Mouse (Mus musculus) lung, adult 2 months (tissue): Measurements from ENCODE around the gene Gramd1a. TPM values are rescaled to one million over a fixed set of nuclear protein-coding genes. Genes with fewer than 3 reads are reported as not detected.

Experiments
- DNase-seq: peaks from one replicate; pipeline ENCODE4 v3.0.0; 2022
- H3K4me1 ChIP-seq: fragments of 200-500 bp; 2 replicates; pipeline ENCODE4 v1.6.1; 2011; ENCODE audit warnings: low read length; ENCODE audit not compliant: control insufficient read depth, insufficient read depth
- H3K4me3 ChIP-seq: fragments of 200-500 bp; replicated peaks from 2 replicates; pipeline ENCODE3; 2011; ENCODE audit warnings: low read depth, mild to moderate bottlenecking, control low read depth, low read length; ENCODE audit errors: extremely low read depth
- CTCF ChIP-seq: fragments of 200-500 bp; IDR thresholded peaks from 2 replicates; pipeline ENCODE4 v1.5.1; 2011; ENCODE audit warnings: mild to moderate bottlenecking, low read length, control low read depth; ENCODE audit not compliant: insufficient read depth
- POLR2A ChIP-seq: fragments of 200-500 bp; IDR thresholded peaks from 2 replicates; pipeline ENCODE4 v1.6.1; 2011; ENCODE audit warnings: low read depth, mild to moderate bottlenecking, control low read depth, low read length, borderline replicate concordance; ENCODE audit errors: extremely low read depth
- WGBS: fragments of 180-500 bp; shearing (Covaris S2); methylation state at CpG from one replicate; pipeline ENCODE4 v1.1.7; 2018; 5-methylcytosine and 5-hydroxymethylcytosine counted together
- polyA plus RNA-seq: library from polyadenylated mRNA; depleted of rRNA; stranded (reverse); fragments of >200 nt; gene quantifications from 2 replicates; pipeline ENCODE4 v1.2.3, GENCODE M21; 2012

The Gramd1a gene
- polyA plus RNA-seq, 1 experiment: 103 TPM

GRCm38 (mm10) chr7:31100786-31101185 lies 54.9 kb downstream of the Gramd1a start:
- TF ChIP-seq CTCF (no peak), POLR2A (no peak)
- H3K4me1 ChIP-seq: no peaks in the 10 kb centered on the region
- whole genome bisulfite sequencing: 64% methylated on average over 14 of the region's 14 CpGs
- no peak overlapping the region for H3K4me3 ChIP-seq
- no peak for DNase-seq

DNA sequence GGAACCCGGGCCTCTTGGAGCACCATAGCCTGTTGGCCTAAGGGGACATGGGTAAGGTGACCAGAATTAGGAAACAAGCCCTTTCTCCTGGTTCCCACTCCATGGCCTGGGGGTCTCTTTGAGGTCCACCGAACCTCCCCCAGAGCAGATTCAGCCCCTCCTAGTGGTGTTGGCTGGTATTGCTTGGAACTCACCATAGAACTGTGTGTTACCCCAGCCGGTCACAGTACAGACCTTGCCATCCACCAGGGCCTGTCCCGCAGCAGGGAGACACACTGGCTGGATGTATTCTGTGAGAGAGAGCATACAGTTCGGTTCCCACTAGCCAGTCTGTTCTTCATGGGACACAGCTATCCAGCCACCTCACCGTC lies 56.1 kb downstream of the Gramd1a start:
- DNase-seq: no peak
- TF ChIP-seq CTCF: no peak
- no peak for TF ChIP-seq POLR2A
- H3K4me1 ChIP-seq: no peaks in the 10 kb centered on the region
- WGBS: 84% methylated on average over 6 of the region's 6 CpGs
- no peak overlapping the region for H3K4me3 ChIP-seq

- no peak for TF ChIP-seq POLR2A
- TF ChIP-seq CTCF: no peak
- 79% methylated on average over 22 of the region's 22 CpGs for WGBS
- H3K4me1 ChIP-seq: no peaks in the 10 kb centered on the region
- DNase-seq: no peak
- no peak overlapping the region for H3K4me3 ChIP-seq
Measured at GRCm38 (mm10) chr7:31098697-31099611, 56.7 kb downstream of the Gramd1a start.

DNA sequence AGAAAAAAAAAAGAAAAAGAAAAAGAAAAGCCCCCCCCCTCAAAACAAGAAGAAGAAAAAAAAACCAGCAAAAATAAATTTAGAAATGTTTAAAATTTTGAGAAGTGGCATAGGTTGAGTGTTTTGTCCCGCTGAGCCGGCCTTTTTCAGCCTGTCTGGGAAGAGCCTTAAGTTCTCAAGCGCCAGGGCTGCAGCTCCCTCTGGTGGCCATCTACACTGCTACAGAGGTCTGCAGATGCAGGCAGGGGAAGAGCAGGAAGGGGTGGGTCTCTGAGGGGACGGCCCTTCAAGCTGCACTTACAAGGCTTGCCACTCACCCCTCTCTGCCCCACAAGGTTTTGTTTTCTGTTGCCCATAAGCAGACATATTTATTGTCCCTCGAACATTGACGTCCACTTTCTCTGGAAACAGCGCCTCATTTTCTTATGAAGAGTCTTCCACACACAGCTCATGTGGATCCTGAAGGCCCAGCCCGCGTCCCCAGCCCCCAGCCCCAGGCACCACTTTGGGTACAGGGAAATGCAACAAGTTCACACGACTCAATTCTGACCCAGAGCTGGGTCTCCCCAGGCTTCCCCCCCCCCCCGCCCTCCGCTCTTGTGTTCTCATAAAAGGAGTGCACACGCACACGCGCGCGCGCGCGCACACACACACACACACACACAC lies 58.0 kb downstream of the Gramd1a start:
- no peak overlapping the region for H3K4me3 ChIP-seq

GRCm38 (mm10) chr7:31096892-31097564 lies 58.7 kb downstream of the Gramd1a start:
- WGBS: 77% methylated on average over 9 of the region's 9 CpGs
- DNase-seq: no peak
- no peak overlapping the region for H3K4me3 ChIP-seq
- TF ChIP-seq POLR2A (no peak), CTCF (no peak)
- H3K4me1 ChIP-seq: no peaks in the 10 kb centered on the region

More for the DNA sequence above, 58.0 kb downstream of the Gramd1a start:
- WGBS: 41% methylated on average over 20 of the region's 20 CpGs
- TF ChIP-seq CTCF (peak; percentile 91), POLR2A (peak; percentile 3; the same call in 1 of the 2 replicates)
- no peaks in the 10 kb centered on the region for H3K4me1 ChIP-seq
- peak; percentile 85 for DNase-seq

- no peak for DNase-seq
- H3K4me3 ChIP-seq: no peak overlapping the region
- TF ChIP-seq POLR2A (no peak), CTCF (no peak)
- WGBS: 24% methylated on average over 11 of the region's 12 CpGs
- no peaks in the 10 kb centered on the region for H3K4me1 ChIP-seq
Measured at GRCm38 (mm10) chr7:31094774-31095501, 60.8 kb downstream of the Gramd1a start.

DNA sequence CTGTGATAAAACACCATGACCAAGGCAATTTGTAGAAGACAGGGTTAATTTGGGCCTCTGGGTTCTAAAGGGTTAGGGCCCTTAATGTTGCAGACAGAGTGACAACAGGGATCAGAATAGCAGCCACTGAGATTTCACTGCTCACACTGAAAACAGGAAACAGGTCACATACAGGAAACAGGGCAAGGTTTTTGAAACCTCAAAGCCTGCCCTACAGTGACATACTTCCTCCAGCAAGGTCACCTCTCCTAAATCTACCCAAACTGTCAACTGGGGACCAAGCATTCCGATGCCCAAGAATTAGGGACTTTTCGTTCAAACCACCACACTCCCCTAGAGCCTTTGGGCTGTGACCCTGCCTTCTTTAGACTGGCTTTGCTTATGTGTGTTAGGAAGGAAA lies 66.0 kb downstream of the Gramd1a start:
- H3K4me1 ChIP-seq: peaks cover 2% of the 10 kb centered on the region; the same call in 1 of the 2 replicates
- WGBS: 53% methylated on average over 2 of the region's 2 CpGs
- TF ChIP-seq CTCF (no peak), POLR2A (no peak)
- DNase-seq: no peak
- H3K4me3 ChIP-seq: no peak overlapping the region

- TF ChIP-seq POLR2A (no peak), CTCF (no peak)
- 58% methylated on average over 3 of the region's 3 CpGs for WGBS
- Histone ChIP-seq H3K4me3 (no peak overlapping the region), H3K4me1 (peaks cover 2% of the 10 kb centered on the region; the same call in 1 of the 2 replicates)
- DNase-seq: no peak
Measured at GRCm38 (mm10) chr7:31088206-31088605, 67.5 kb downstream of the Gramd1a start.

GRCm38 (mm10) chr7:31087262-31087661 lies 68.4 kb downstream of the Gramd1a start:
- Histone ChIP-seq H3K4me1 (peaks cover 2% of the 10 kb centered on the region; the same call in 1 of the 2 replicates), H3K4me3 (no peak overlapping the region)
- 33% methylated on average over 2 of the region's 2 CpGs for WGBS
- DNase-seq: no peak
- TF ChIP-seq POLR2A (no peak), CTCF (no peak)
